Mouse (Mus musculus): ENCODE measurements around the gene Ackr2.

Gene Ackr2

DNA sequence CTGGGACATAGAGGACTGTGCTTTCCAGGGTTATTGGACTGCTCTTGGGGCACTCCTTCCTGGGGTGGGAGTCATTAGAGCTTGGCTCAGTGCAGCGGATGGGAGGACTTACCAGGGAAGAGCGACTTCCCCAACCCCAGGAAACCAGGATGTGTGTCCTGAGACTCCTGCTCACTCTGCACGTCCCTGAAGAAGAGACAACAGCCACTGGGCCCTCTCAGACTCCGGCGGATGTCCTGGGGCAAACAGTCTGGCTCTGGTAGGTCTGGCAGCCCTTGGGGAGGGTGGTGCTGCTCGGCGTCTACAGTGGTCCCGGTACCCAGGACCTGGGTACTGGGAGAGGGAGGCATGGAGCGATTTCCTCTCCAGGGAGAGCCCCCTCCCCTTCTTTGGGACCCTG is at the start of gene Ackr2:
TSS of gene Ackr2 (plus strand) at position 111 of the 400 bp plus-strand sequence.
- DNase-seq (ENCODE audit: low spot score in 2 of 2): no peak

GRCm38 (mm10) chr9:121854246-121854645 is 43.9 kb upstream of the Ackr2 start:
- no peak for DNase-seq (ENCODE audit: low spot score in 2 of 2)

- DNase-seq (ENCODE audit: low spot score in 2 of 2): peak in 1 of 2 experiments; percentile 37
These were observed 41.3 kb upstream of the Ackr2 start for GRCm38 (mm10) chr9:121856649-121857416.

- DNase-seq (ENCODE audit: low spot score in 2 of 2): peak; percentile 96 to 97
These were observed 40.5 kb upstream of the Ackr2 start for GRCm38 (mm10) chr9:121857474-121858152.

GRCm38 (mm10) chr9:121858153-121858488 is 40.0 kb upstream of the Ackr2 start, which contains the start of gene Higd1a:
Gene Higd1a, minus strand, starts transcription at chr9:121858362.
- no peak for DNase-seq (ENCODE audit: low spot score in 2 of 2)

DNA sequence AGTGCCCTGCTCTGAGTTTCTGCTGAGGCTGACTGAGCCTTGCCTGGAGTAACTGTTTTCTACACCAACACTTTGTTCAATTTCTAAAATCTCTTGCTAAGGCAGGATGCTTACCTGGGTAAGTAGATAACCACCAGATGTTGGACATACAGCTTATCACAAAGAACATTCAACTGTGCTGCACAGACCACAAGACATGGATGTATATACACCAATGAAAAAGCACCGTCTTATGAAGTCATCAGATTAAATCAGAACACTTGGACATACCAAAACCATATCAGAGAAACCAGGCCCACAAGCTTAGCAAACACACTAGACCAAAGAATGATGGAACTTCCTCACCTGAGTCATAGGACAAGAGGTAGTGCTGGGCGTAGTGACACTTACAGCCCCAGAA is 38.8 kb upstream of the Ackr2 start:
- DNase-seq (ENCODE audit: low spot score in 2 of 2): no peak

DNA sequence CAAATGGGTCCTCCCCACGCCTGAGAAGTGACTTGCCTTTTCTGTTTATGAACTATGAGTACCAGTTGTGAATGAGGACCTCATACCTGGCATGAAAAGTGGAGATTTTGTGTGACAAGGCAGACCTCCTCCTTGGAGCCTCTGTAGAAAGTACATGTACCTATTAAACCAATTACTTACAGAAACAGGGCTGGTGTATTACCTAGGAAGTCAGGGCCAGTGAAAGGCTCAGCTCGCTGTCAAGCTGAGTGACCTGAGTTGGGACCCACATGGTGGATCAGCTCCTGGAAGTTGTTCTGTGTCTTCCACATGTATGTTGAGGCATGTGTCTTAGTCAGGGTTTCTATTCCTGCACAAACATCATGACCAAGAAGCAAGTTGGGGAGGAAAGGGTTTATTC is 37.2 kb upstream of the Ackr2 start:
- DNase-seq (ENCODE audit: low spot score in 2 of 2): no peak

DNA sequence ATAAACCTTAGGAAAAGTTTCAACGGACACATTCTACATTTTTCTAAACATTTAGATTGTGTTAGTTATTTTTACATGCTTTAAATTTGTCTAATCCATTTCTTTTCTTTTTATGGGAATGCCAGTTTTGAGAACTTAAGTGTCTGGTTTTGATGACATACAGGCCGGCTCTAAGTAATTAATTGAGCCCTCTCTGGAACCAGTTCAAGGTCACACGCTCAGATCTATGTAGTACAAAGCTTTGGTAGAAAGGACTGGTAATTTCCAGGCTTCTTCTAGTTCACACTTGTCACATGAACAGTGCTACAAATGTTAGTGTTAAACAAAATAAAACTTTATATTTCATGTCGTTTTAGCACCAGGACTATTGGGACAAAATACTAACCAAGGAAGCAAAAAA is 33.3 kb upstream of the Ackr2 start:
- DNase-seq (ENCODE audit: low spot score in 2 of 2): no peak

DNA sequence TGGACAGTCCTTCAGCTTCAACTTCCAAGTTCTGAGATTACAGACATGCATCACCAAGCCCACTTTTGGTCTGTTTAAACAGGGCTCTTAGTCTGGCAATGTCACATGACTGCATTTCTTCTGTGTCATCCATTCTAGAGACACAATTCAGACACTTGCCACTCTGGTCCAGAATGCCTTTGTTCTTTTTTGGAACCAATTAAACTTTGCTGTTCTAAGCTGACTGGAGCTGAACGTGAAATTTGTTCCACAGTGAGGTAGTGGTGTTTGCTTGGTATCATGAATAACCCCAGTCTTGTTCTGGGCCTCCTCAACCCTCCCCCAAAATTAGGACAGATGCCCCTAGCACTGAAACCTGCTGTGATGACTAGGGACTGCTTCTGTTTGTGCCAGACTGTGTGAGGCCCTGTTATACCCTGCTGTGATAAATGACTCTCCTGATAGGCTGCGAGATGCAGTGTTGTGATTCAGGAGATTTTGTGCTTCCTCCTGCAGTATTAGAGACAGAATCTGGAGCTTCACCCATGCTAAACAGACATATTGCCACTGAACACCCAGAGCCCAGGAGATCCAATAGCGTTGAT is 32.6 kb upstream of the Ackr2 start:
- DNase-seq (ENCODE audit: low spot score in 2 of 2): no peak

- DNase-seq (ENCODE audit: low spot score in 2 of 2): no peak
These were observed 30.5 kb upstream of the Ackr2 start for GRCm38 (mm10) chr9:121867632-121868031.

DNA sequence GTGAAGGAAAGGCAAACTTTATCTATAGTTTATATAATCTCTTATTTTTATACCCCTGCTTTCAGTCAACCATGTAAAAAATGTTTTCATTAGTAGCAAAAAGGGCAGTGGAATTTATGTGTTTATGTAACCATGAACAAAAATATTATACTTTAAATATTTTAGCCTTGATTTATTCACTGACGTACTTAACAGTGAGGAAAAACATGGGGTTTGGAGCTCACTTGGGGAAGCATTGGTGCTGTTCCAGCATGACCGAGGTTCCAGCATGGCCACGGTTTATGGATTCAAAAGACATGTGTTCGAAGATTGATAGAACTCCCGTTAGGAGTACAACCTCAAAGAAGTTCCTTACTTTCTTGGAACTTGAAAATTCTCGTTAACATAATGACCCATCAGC is 29.9 kb upstream of the Ackr2 start:
- no peak for DNase-seq (ENCODE audit: low spot score in 2 of 2)

DNA sequence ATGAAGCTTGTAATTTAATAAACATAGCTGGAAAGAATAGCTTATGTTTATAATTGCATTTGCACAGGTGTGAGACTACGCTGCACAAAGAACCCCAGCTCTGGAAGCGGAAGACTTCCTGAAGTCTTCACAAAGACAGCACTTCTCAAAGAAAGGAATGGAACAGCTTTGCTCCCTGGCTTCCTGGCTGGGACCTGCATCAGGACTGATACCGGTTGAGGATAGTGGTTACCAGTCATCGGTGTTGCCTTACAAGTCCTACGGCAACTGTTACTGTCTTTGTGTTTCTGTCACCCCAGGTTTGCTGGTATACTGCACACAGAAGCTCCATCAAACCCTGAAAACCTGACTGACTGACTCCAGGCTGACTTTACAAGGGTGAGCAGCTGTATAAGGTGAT is 28.7 kb upstream of the Ackr2 start:
- DNase-seq (ENCODE audit: low spot score in 2 of 2): no peak

DNA sequence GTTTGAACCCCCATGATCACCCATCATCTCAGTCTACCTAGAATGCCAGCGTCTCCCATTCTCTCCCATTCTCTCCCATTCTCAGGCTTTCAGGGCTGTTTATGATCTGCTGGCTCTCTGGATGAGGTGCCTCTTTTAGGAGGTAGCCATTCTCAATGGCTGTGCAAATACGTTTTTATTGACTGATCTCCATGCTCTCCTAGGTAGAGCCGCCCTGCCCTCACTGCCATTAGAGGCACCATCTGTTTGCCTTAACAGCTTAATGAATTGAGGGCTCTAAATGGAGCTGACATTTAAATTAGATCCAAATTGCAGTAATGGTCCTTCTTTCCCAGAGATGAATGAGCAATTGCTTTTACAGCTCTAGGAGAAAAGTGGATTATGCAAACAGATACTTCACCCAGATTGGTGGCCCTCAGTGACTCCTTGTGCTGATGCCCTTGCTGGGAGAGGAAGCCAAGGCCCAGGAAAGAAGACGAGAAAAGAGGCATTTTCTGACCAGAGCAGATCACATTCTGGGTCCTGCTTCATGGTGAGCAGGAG is 28.1 kb upstream of the Ackr2 start:
- no peak for DNase-seq (ENCODE audit: low spot score in 2 of 2)

DNA sequence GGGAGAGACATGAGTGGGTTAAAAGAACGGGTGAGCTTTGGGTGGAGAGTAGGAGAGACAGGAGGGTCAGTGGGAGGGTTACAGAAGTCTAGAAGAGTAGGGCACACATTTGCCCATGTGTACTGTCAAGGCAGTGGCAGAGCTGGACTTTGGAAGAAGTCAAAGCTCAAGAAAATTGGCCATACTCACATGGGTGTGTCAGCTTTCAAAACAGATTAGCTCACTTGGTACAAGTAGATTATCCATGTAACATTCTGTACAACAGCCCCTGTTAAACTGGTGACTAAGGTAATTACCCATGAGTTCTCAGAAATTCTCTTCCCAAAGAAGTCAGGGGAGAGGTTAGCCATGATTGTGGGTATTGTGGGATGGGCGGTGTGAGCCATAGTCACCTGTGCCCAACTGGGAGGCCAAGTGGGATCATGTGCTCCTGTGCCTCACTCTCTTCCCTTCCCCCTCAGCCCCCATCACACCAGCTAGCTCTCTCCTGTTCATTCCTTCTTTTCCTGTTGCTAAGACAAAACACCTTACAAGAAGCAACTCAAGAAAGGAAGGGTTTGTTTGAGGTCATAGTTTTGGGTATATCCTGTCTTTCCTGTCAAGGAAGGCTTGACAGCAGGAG is 26.0 kb upstream of the Ackr2 start:
- DNase-seq (ENCODE audit: low spot score in 2 of 2): no peak

DNA sequence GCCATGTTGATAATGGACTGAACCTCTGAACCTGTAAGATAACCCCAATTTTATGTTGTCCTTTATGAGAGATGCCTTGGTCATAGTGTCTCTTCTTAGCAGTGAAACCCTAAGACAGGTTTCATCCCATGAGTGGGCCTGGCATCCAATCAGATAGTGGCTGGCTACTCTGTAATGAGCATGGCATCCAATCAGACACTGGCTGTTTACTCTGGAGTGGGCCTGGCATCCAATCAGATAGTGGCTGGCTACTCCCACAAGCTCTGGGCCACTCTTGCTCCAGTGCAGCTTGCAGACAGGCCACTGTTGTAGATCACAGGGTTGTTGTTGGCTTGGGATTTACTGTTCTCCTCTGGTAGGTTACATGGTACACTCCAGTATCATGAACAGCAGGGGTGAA is 24.6 kb upstream of the Ackr2 start:
- no peak for DNase-seq (ENCODE audit: low spot score in 2 of 2)

GRCm38 (mm10) chr9:121877052-121877740 is 21.0 kb upstream of the Ackr2 start:
- no peak for DNase-seq (ENCODE audit: low spot score in 2 of 2)

DNA sequence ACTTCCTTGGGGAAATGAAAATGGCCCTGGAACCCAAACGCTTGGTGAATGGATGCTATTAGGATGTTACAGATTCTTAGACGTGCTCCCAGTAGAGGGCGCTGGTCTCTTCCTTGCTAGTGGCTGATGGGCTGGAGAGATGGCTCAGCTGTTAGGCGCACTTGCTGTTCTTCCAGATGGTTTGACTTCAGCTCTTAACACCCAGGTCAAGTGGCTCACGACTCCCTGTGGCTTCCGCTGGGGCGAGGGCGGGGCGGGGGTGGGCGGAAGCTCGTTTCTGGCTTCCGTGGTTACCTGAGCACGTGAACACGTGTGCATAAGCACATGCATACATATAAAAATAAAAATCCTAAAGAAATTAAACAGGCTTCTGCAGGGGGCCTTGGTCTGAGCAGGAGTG is 17.3 kb upstream of the Ackr2 start:
- peak; percentile 53 to 68 for DNase-seq (ENCODE audit: low spot score in 2 of 2)

GRCm38 (mm10) chr9:121881301-121881700 is 16.9 kb upstream of the Ackr2 start:
- no peak for DNase-seq (ENCODE audit: low spot score in 2 of 2)

- no peak for DNase-seq (ENCODE audit: low spot score in 2 of 2)
These were observed 16.1 kb upstream of the Ackr2 start for GRCm38 (mm10) chr9:121882015-121882457.

DNA sequence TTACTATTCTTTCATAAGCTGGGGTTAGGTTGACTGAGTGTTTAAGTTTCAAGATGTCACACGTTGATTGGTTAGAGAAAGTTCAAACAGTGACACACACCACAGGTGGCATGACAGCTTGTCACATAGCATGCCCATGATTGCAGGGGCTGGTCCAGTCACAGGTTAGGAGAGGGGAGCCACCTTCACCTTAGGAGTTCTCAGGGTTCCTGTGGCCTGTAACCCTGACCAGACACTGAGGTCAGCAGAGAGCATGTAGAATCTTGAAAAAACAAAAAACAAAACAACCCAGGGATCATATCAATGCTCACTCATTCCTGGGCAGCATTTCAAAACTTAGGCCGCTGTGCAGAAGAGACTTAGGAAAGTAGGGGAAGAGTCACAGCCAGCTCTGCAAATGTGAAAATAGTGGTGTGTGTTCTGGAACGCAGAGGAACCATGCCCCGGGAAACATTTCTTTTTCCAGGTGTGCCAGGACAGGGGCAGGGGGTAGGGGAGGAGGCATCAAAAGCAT is 8.2 kb upstream of the Ackr2 start:
- peak in 1 of 2 experiments; percentile 46 for DNase-seq (ENCODE audit: low spot score in 2 of 2)

GRCm38 (mm10) chr9:121890441-121890941 is 7.7 kb upstream of the Ackr2 start:
- DNase-seq (ENCODE audit: low spot score in 2 of 2): peak; percentile 66 to 79
